Mouse (Mus musculus) limb, embryonic 11.5 days (tissue): ENCODE measurements around the gene Bend7. TPM values are rescaled to one million over a fixed set of nuclear protein-coding genes. Genes with fewer than 3 reads are reported as not detected.
A peak's percentile ranks its signal among the peaks of the same experiment; 100 is the strongest.

Source experiments
- ATAC-seq: fragments of 200-750 bp; cut with Nextera tagmentation; 2 replicates; pipeline ENCODE4 v1.8.0; 2017; ENCODE audit warnings: low read depth; ENCODE audit not compliant: insufficient number of reproducible peaks, low FRiP score, low TSS enrichment
- DNase-seq: peaks from one replicate; pipeline ENCODE4 v3.0.0-alpha.2; 2015; ENCODE audit warnings: low spot score
- H3K27ac ChIP-seq: fragments of 300-500 bp; sonication (generic); replicated peaks from 2 replicates; pipeline ENCODE4 v1.5.1; 2014; ENCODE audit warnings: low read depth, mild to moderate bottlenecking, low read length
- H3K27me3 ChIP-seq: fragments of 300-500 bp; sonication (generic); 2 replicates; pipeline ENCODE4 v1.6.1; 2014; ENCODE audit warnings: mild to moderate bottlenecking, low read length, mixed read lengths; ENCODE audit not compliant: control insufficient read depth, insufficient read depth
- H3K36me3 ChIP-seq: fragments of 300-500 bp; sonication (generic); 2 replicates; pipeline ENCODE4 v1.6.1; 2014; ENCODE audit warnings: mild to moderate bottlenecking, low read length, moderate library complexity, mixed read lengths; ENCODE audit not compliant: control insufficient read depth, insufficient read depth
- H3K4me1 ChIP-seq: fragments of 300-500 bp; sonication (generic); 2 replicates; pipeline ENCODE4 v1.6.1; 2014; ENCODE audit warnings: low read length, mixed read lengths; ENCODE audit not compliant: control insufficient read depth, insufficient read depth
- H3K4me2 ChIP-seq: fragments of 300-500 bp; sonication (generic); 2 replicates; pipeline ENCODE4 v1.6.1; 2014; ENCODE audit warnings: low read depth, mild to moderate bottlenecking, moderate library complexity; ENCODE audit not compliant: severe bottlenecking
- H3K4me3 ChIP-seq: fragments of 300-500 bp; sonication (generic); 2 replicates; pipeline ENCODE4 v1.5.1; 2014; ENCODE audit warnings: low read depth, low read length
- H3K9ac ChIP-seq: fragments of 300-500 bp; sonication (generic); 2 replicates; pipeline ENCODE4 v1.6.1; 2014; ENCODE audit warnings: mild to moderate bottlenecking, low read length
- H3K9me3 ChIP-seq: fragments of 300-500 bp; sonication (generic); 2 replicates; pipeline ENCODE4 v1.6.1; 2016; ENCODE audit warnings: low read length; ENCODE audit not compliant: control insufficient read depth
- WGBS: fragments of 180-500 bp; shearing (Covaris S2); extraction: QIAGEN DNeasy Blood & Tissue Kit; methylation state at CpG from one replicate; pipeline ENCODE4 v1.1.7; 2014; 5-methylcytosine and 5-hydroxymethylcytosine counted together
- polyA plus RNA-seq: library from polyadenylated mRNA; unstranded; fragments of >200 nt; fragmentation: Nextera tagmentation; extraction: Ambion mirVana; gene quantifications from 2 replicates; pipeline ENCODE4 v1.2.1, GENCODE M21; 2014

Gene Bend7
- polyA plus RNA-seq, 1 experiment from 2014 or later = 2.2 TPM

GRCm38 (mm10) chr2:4787223-4787622 lies 69.6 kb downstream of the Bend7 start:
- H3K27ac ChIP-seq = no peak overlapping the region
- no peaks in the 10 kb centered on the region for H3K4me1 ChIP-seq
- ATAC-seq = no peak
- H3K27me3 ChIP-seq = no peaks in the 10 kb centered on the region
- WGBS = 91% methylated on average over 7 of the region's 7 CpGs
- no peak for DNase-seq
- no peak overlapping the region for H3K9ac ChIP-seq
- no peaks in the 10 kb centered on the region for H3K9me3 ChIP-seq
- H3K4me2 ChIP-seq = no peak overlapping the region
- no peaks in the 10 kb centered on the region for H3K36me3 ChIP-seq
- no peak overlapping the region for H3K4me3 ChIP-seq

- Histone ChIP-seq H3K27me3 (no peaks in the 10 kb centered on the region), H3K9ac (no peak overlapping the region), H3K9me3 (no peaks in the 10 kb centered on the region), H3K4me2 (no peak overlapping the region), H3K27ac (no peak overlapping the region), H3K4me1 (no peaks in the 10 kb centered on the region), H3K4me3 (no peak overlapping the region), H3K36me3 (no peaks in the 10 kb centered on the region)
- ATAC-seq = no peak
- WGBS = 80% methylated on average over 8 of the region's 8 CpGs
- no peak for DNase-seq
Measured at GRCm38 (mm10) chr2:4791646-4792045, 74.0 kb downstream of the Bend7 start.

- ATAC-seq (no peak), DNase-seq (no peak)
- H3K36me3 ChIP-seq = no peaks in the 10 kb centered on the region
- no peaks in the 10 kb centered on the region for H3K27me3 ChIP-seq
- H3K4me2 ChIP-seq = no peak overlapping the region
- no peaks in the 10 kb centered on the region for H3K4me1 ChIP-seq
- H3K27ac ChIP-seq = no peak overlapping the region
- H3K9ac ChIP-seq = no peak overlapping the region
- no peaks in the 10 kb centered on the region for H3K9me3 ChIP-seq
- no peak overlapping the region for H3K4me3 ChIP-seq
- 90% methylated on average over 4 of the region's 4 CpGs for WGBS
Measured at GRCm38 (mm10) chr2:4792554-4792953, 74.9 kb downstream of the Bend7 start.

- H3K4me2 ChIP-seq = peak overlapping the region; percentile 36; the same call in 1 of the 2 replicates
- no peak overlapping the region for H3K4me3 ChIP-seq
Measured at GRCm38 (mm10) chr2:4802395-4803176, 85.0 kb downstream of the Bend7 start.

GRCm38 (mm10) chr2:4816308-4816707 lies 98.7 kb downstream of the Bend7 start:
- ATAC-seq = no peak
- H3K9me3 ChIP-seq = no peaks in the 10 kb centered on the region
- no peak overlapping the region for H3K27ac ChIP-seq
- WGBS = 51% methylated on average over 5 of the region's 5 CpGs
- DNase-seq = no peak
- H3K27me3 ChIP-seq = no peaks in the 10 kb centered on the region
- H3K9ac ChIP-seq = no peak overlapping the region
- no peak overlapping the region for H3K4me3 ChIP-seq
- H3K4me2 ChIP-seq = no peak overlapping the region
- H3K36me3 ChIP-seq = no peaks in the 10 kb centered on the region
- H3K4me1 ChIP-seq = peaks cover 3% of the 10 kb centered on the region; the same call in 1 of the 2 replicates

More at GRCm38 (mm10) chr2:4802395-4803176, 85.0 kb downstream of the Bend7 start:
- H3K4me1 ChIP-seq = peaks cover 9% of the 10 kb centered on the region; the same call in 1 of the 2 replicates
- no peak overlapping the region for H3K27ac ChIP-seq
- DNase-seq (peak; percentile 51), ATAC-seq (no peak)
- no peaks in the 10 kb centered on the region for H3K36me3 ChIP-seq
- peak overlapping the region; percentile 12; the same call in 1 of the 2 replicates for H3K9ac ChIP-seq
- H3K27me3 ChIP-seq = no peaks in the 10 kb centered on the region
- WGBS = 48% methylated on average over 18 of the region's 18 CpGs
- no peaks in the 10 kb centered on the region for H3K9me3 ChIP-seq

- Histone ChIP-seq H3K4me1 (peaks cover 3% of the 10 kb centered on the region; the same call in 1 of the 2 replicates), H3K9ac (peak overlapping the region; percentile 37), H3K9me3 (no peaks in the 10 kb centered on the region), H3K27ac (no peak overlapping the region), H3K27me3 (no peaks in the 10 kb centered on the region), H3K4me3 (no peak overlapping the region), H3K36me3 (no peaks in the 10 kb centered on the region), H3K4me2 (peak overlapping the region; percentile 38)
- ATAC-seq = 0 out of 2 replicates have a peak, but pooled peaks have one; percentile 17
- DNase-seq = peak; percentile 42
- 1% methylated on average over 10 of the region's 10 CpGs for WGBS
Measured at GRCm38 (mm10) chr2:4817678-4818077, 100.0 kb downstream of the Bend7 start.

- no peaks in the 10 kb centered on the region for H3K36me3 ChIP-seq
- H3K9ac ChIP-seq = no peak overlapping the region
- H3K4me3 ChIP-seq = no peak overlapping the region
- H3K4me1 ChIP-seq = peaks cover 3% of the 10 kb centered on the region; the same call in 1 of the 2 replicates
- ATAC-seq = no peak
- no peaks in the 10 kb centered on the region for H3K27me3 ChIP-seq
- WGBS = 84% methylated on average over 3 of the region's 3 CpGs
- no peak overlapping the region for H3K4me2 ChIP-seq
- no peak overlapping the region for H3K27ac ChIP-seq
- DNase-seq = no peak
- H3K9me3 ChIP-seq = no peaks in the 10 kb centered on the region
Measured at GRCm38 (mm10) chr2:4820230-4820629, 102.6 kb downstream of the Bend7 start.

- 63% methylated on average over 9 of the region's 9 CpGs for WGBS
- Histone ChIP-seq H3K27ac (no peak overlapping the region), H3K9me3 (no peaks in the 10 kb centered on the region), H3K4me2 (no peak overlapping the region), H3K27me3 (no peaks in the 10 kb centered on the region), H3K4me3 (no peak overlapping the region), H3K9ac (no peak overlapping the region), H3K4me1 (no peaks in the 10 kb centered on the region), H3K36me3 (no peaks in the 10 kb centered on the region)
- DNase-seq (no peak), ATAC-seq (no peak)
Measured at GRCm38 (mm10) chr2:4824067-4824466, 106.4 kb downstream of the Bend7 start.
